ENCODE assay signal across 13 mouse cellular contexts in genomic region chr6:52869252-52869651, GRCm38 (mm10).
"Had no signal": no experiment of that assay in that cellular context is flagged by ENCODE, and none has a peak within 500 bp of the region (broad histone marks: within the 10 kb centered on the region; RNA-seq: fewer than 3 reads in every experiment).

No protein-coding gene starts in this region.

- DNase-seq: layer of hippocampus, adult 9-11 months; layer of hippocampus, postnatal 36 days; lung, embryonic 14.5 days; lung, postnatal 10 days; lung, postnatal 4 days; thymus, adult 18-20 months; thymus, postnatal 36 days had no signal

- H3K9ac ChIP-seq: limb, embryonic 15.5 days; liver, embryonic 12.5 days; lung, embryonic 14.5 days; midbrain, embryonic 15.5 days; neural tube, embryonic 12.5 days had no signal

- H3K27me3 ChIP-seq: liver, embryonic 12.5 days; midbrain, embryonic 15.5 days had no signal

- H3K36me3 ChIP-seq: limb, embryonic 15.5 days; liver, embryonic 12.5 days; midbrain, embryonic 15.5 days; neural tube, embryonic 12.5 days had no signal

- H3K4me2 ChIP-seq: limb, embryonic 15.5 days; liver, embryonic 12.5 days; lung, embryonic 14.5 days; midbrain, embryonic 11.5 days; midbrain, embryonic 15.5 days; neural tube, embryonic 12.5 days had no signal

- H3K27ac ChIP-seq: kidney, postnatal 0 days; limb, embryonic 15.5 days; liver, embryonic 12.5 days; midbrain, embryonic 15.5 days; neural tube, embryonic 12.5 days had no signal

- H3K4me3 ChIP-seq: limb, embryonic 15.5 days; liver, embryonic 12.5 days; midbrain, embryonic 15.5 days; neural tube, embryonic 12.5 days had no signal

- H3K4me1 ChIP-seq: liver, embryonic 12.5 days; neural tube, embryonic 12.5 days had no signal

- ATAC-seq: liver, embryonic 12.5 days; midbrain, embryonic 15.5 days had no signal

- H3K9me3 ChIP-seq: limb, embryonic 15.5 days; liver, embryonic 12.5 days; midbrain, embryonic 15.5 days; neural tube, embryonic 12.5 days had no signal
